Mouse (Mus musculus): Measurements from ENCODE around the gene Mybpc1. TPM values are rescaled to one million over a fixed set of nuclear protein-coding genes. Genes with fewer than 3 reads are reported as not detected.

The Mybpc1 gene
- 1.7 and 2.1 TPM in 2 replicates for polyA plus RNA-seq (2014; fragmentation: Nextera tagmentation; extraction: Ambion mirVana)

DNA sequence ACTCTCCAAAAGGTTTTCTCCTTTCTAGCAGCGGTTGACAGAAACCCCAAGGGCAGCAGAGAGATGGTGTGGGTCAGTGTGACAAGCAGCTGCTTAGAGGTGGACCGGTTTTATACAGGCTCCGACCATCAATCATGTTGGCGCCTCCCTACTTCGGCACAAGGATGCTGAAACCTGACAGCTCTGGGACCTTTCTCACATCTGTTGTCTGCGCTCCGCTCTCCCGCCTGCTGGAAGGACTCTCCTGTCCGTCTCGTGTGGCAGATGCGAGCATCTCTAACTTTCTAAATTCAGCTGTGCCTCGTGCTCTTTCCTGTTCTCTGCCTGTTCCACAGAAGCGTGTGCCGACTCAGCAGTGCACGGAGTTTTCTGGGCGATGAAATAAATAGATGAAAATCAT lies at the start of gene Mybpc1:
TSS of gene Mybpc1 (minus strand) at position 210 of the 400 bp plus-strand sequence.
- Histone ChIP-seq H3K27me3 (replicated peaks; ENCODE audit: control insufficient read depth, insufficient read depth, low read length) (no peaks in the 10 kb centered on the region), H3K36me3 (ENCODE audit: control insufficient read depth, insufficient read depth, low read length) (no peaks in the 10 kb centered on the region), H3K4me2 (ENCODE audit: low read length) (no peak within 1 kb of the TSS), H3K4me1 (replicated peaks; ENCODE audit: control insufficient read depth, insufficient read depth, low read length) (no peaks in the 10 kb centered on the region; the same call in 1 of the 2 replicates), H3K9me3 (ENCODE audit: control insufficient read depth, low read length) (no peaks in the 10 kb centered on the region), H3K27ac (ENCODE audit: low read depth) (no peak within 1 kb of the TSS), H3K9ac (ENCODE audit: low read length) (no peak within 1 kb of the TSS), H3K4me3 (ENCODE audit: low read depth, low read length) (no peak within 1 kb of the TSS)
- DNase-seq (ENCODE audit: low spot score): no peak
- no peak for ATAC-seq (replicated peaks; ENCODE audit: low FRiP score, low TSS enrichment, low read depth)
- WGBS: 27% methylated on average over 16 of the region's 16 CpGs

DNA sequence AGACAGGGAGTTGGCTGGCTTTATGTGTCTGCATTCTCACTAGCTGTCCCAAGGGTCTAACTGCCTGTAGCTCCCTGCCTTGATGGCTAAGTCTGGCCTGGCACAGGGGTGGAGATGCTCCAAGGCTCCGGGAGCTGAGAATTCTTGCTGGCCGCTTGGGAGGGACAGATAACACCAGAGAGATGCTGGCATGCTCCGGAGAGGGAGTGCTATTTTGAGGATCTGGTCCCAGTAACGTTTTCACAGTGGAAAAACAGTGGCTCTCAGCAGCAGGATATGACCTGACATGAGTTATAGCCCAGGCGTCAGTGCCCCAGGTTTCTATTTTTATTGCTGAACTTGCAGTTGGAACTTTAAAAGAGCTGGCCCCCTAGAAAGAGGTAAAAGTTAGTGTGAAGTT lies 40.5 kb upstream of the Mybpc1 start:
- Histone ChIP-seq H3K4me1 (replicated peaks; ENCODE audit: control insufficient read depth, insufficient read depth, low read length) (no peaks in the 10 kb centered on the region), H3K4me2 (ENCODE audit: low read length) (no peak overlapping the region), H3K9ac (ENCODE audit: low read length) (no peak overlapping the region), H3K9me3 (ENCODE audit: control insufficient read depth, low read length) (no peaks in the 10 kb centered on the region), H3K36me3 (ENCODE audit: control insufficient read depth, insufficient read depth, low read length) (no peaks in the 10 kb centered on the region), H3K27ac (ENCODE audit: low read depth) (no peak overlapping the region), H3K27me3 (replicated peaks; ENCODE audit: control insufficient read depth, insufficient read depth, low read length) (no peaks in the 10 kb centered on the region), H3K4me3 (ENCODE audit: low read depth, low read length) (no peak overlapping the region)
- 44% methylated on average over 5 of the region's 5 CpGs for WGBS
- DNase-seq (ENCODE audit: low spot score) (no peak), ATAC-seq (replicated peaks; ENCODE audit: low FRiP score, low TSS enrichment, low read depth) (no peak)

DNA sequence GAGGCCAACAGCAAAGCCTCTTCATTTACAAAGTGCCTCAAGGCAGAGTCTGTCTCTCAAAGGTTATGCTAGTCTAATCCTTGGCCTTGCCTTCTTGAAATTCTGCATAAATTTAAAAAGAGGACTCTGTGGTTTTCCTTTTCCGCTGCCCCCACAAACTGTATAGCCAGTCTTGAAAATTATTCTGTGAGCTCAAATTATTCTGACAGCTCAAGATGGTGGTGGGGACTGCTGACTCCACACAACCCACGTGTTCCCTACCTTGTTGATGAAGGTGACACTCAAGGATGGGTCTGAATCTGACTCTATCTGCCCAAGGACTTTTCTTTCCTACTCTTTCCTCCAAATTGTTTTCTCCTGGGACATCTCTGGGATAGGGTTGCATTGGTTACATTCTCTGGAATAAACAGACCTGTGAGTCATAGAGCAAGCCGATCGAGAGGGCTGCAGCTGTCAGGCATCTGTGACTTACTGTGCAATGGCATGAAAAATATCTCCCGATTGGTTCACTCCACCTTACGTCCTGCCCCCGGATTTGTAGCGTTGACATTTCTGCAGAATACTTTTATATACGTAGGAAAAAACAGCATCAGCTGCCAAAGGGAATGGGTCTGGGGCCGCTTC lies 26.5 kb upstream of the Mybpc1 start:
- Histone ChIP-seq H3K27ac (ENCODE audit: low read depth) (no peak overlapping the region), H3K4me1 (replicated peaks; ENCODE audit: control insufficient read depth, insufficient read depth, low read length) (no peaks in the 10 kb centered on the region), H3K36me3 (ENCODE audit: control insufficient read depth, insufficient read depth, low read length) (no peaks in the 10 kb centered on the region), H3K4me2 (ENCODE audit: low read length) (no peak overlapping the region), H3K27me3 (replicated peaks; ENCODE audit: control insufficient read depth, insufficient read depth, low read length) (no peaks in the 10 kb centered on the region), H3K9me3 (ENCODE audit: control insufficient read depth, low read length) (no peaks in the 10 kb centered on the region), H3K9ac (ENCODE audit: low read length) (no peak overlapping the region), H3K4me3 (ENCODE audit: low read depth, low read length) (no peak overlapping the region)
- WGBS: 62% methylated on average over 10 of the region's 10 CpGs
- ATAC-seq (replicated peaks; ENCODE audit: low FRiP score, low TSS enrichment, low read depth) (no peak), DNase-seq (ENCODE audit: low spot score) (no peak)

DNA sequence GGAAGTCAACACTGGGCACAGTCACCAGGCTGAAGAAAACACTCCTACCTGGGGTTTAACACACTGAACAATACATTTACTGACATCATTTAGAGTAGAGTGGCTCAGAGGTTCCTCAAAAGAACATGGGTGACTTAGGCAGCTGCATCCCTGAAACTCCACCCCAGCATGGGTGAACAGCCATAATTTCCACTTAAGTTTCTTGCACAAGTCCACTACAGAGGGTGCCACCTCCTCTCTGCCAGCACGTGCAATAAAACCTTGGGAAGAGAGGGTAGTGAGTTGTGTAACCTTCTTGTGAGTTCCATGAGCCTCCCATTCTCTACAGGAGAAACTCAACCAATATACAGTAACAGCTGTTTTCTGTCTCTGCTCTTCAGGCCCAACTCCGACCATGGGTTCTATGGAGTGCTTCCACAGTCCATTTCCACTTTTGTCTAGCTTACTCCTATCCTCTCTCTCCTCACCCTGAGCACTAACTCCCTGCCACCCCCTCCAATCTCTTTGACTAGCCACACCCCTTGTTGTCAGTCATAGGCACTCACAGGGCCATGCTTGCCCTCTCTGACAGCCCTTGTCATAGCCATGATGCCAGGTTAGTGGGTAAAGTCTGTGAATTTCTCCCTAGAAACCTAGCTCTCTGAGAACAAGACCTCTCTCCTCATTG lies 25.8 kb upstream of the Mybpc1 start:
- Histone ChIP-seq H3K4me2 (ENCODE audit: low read length) (no peak overlapping the region), H3K9ac (ENCODE audit: low read length) (no peak overlapping the region), H3K36me3 (ENCODE audit: control insufficient read depth, insufficient read depth, low read length) (no peaks in the 10 kb centered on the region), H3K4me1 (replicated peaks; ENCODE audit: control insufficient read depth, insufficient read depth, low read length) (no peaks in the 10 kb centered on the region), H3K4me3 (ENCODE audit: low read depth, low read length) (no peak overlapping the region), H3K27me3 (replicated peaks; ENCODE audit: control insufficient read depth, insufficient read depth, low read length) (no peaks in the 10 kb centered on the region), H3K27ac (ENCODE audit: low read depth) (no peak overlapping the region), H3K9me3 (ENCODE audit: control insufficient read depth, low read length) (no peaks in the 10 kb centered on the region)
- WGBS: 82% methylated on average over 2 of the region's 2 CpGs
- DNase-seq (ENCODE audit: low spot score) (no peak), ATAC-seq (replicated peaks; ENCODE audit: low FRiP score, low TSS enrichment, low read depth) (no peak)

DNA sequence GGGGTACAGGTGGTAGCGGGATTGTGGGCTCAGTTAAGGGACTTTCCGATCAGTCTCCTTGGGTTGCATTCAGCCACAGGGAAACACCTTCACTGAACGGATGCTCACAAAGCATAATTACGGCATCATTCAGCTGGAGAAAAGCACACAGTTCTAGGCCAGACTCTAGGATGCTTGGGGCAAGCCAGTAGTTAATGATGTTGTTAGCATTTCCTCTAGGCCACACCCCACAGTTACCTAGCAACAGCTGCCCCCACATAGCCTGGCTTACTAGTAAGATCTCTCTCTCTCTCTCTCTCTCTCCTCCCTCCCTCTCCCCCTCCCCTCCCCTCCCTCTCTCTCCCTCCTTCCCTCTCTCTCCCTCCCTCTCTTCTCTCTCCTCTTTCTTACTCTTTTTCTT lies 22.1 kb upstream of the Mybpc1 start:
- DNase-seq (ENCODE audit: low spot score): no peak
- no peaks in the 10 kb centered on the region for H3K9me3 ChIP-seq (ENCODE audit: control insufficient read depth, low read length)

DNA sequence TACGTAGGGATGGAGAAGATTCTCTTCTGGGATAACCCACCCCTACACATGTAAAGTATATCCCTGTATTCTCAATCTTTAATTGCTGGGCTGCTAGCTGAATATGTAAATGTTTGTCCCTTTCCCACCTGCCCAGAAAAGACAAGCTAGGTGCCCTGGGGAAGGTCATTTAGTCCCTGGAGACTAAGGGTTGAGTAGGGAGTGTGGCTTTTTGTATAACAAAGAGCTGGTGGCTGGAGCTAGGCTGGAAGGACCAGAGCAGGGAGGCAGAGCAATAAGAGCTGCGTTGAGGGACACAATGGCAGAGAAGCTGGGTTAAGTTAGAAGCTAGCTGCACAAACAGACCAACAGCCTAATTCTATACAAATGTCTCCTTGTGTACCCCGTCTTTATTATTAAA lies 21.2 kb upstream of the Mybpc1 start:
- no peaks in the 10 kb centered on the region for H3K36me3 ChIP-seq (ENCODE audit: control insufficient read depth, insufficient read depth, low read length)
- DNase-seq (ENCODE audit: low spot score) (no peak), ATAC-seq (replicated peaks; ENCODE audit: low FRiP score, low TSS enrichment, low read depth) (no peak)
- no peaks in the 10 kb centered on the region for H3K9me3 ChIP-seq (ENCODE audit: control insufficient read depth, low read length)
- H3K4me2 ChIP-seq (ENCODE audit: low read length): no peak overlapping the region
- H3K4me1 ChIP-seq (replicated peaks; ENCODE audit: control insufficient read depth, insufficient read depth, low read length): no peaks in the 10 kb centered on the region
- H3K27me3 ChIP-seq (replicated peaks; ENCODE audit: control insufficient read depth, insufficient read depth, low read length): no peaks in the 10 kb centered on the region
- WGBS: 71% methylated on average over 3 of the region's 3 CpGs
- no peak overlapping the region for H3K27ac ChIP-seq (ENCODE audit: low read depth)
- no peak overlapping the region for H3K4me3 ChIP-seq (ENCODE audit: low read depth, low read length)
- no peak overlapping the region for H3K9ac ChIP-seq (ENCODE audit: low read length)

More for the DNA sequence above, 22.1 kb upstream of the Mybpc1 start:
- Histone ChIP-seq H3K36me3 (ENCODE audit: control insufficient read depth, insufficient read depth, low read length) (no peaks in the 10 kb centered on the region), H3K4me1 (replicated peaks; ENCODE audit: control insufficient read depth, insufficient read depth, low read length) (no peaks in the 10 kb centered on the region), H3K4me2 (ENCODE audit: low read length) (no peak overlapping the region), H3K9ac (ENCODE audit: low read length) (no peak overlapping the region), H3K4me3 (ENCODE audit: low read depth, low read length) (no peak overlapping the region), H3K27me3 (replicated peaks; ENCODE audit: control insufficient read depth, insufficient read depth, low read length) (no peaks in the 10 kb centered on the region), H3K27ac (ENCODE audit: low read depth) (no peak overlapping the region)
- no peak for ATAC-seq (replicated peaks; ENCODE audit: low FRiP score, low TSS enrichment, low read depth)
- WGBS: 69% methylated on average over 4 of the region's 4 CpGs

DNA sequence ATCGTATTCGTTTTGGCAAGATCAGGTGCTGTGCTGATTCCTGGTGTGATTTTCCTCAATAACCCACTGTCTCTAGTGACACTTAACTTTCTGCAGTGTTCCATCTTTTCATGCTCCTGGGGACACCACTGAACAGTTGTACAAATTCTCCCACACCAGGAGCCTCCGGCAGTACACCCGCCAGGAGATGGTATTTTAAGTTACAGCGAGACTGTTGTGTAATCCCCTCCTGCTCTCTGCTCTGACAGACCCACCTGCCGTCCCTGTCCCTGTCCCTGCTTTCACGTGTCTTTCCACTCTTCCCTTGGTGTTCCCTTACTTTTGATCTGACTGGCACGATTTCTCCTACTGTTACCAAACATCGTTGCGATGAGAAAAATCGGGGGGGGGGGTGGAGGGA lies 19.3 kb upstream of the Mybpc1 start:
- H3K9ac ChIP-seq (ENCODE audit: low read length): no peak overlapping the region
- WGBS: 89% methylated on average over 11 of the region's 11 CpGs

DNA sequence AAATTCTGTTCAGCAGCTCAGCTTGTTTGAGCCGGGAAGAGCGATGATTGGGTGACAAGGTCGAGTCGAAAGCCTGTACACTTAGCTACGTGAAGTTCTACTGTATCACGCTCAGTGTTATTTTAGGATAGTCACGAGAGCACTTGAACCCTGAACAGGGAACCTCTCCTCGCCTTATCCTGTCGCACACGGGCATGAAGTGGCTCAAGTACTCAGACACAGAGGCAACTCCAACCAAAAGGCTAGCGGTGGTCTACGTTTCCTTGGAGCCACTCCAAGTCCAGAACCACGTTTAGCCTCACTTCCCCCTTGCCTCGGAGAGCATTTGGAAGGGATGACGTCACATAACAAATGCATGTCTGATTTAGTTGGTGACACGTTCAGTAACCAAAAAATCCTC lies 17.7 kb upstream of the Mybpc1 start:
- DNase-seq (ENCODE audit: low spot score) (no peak), ATAC-seq (replicated peaks; ENCODE audit: low FRiP score, low TSS enrichment, low read depth) (no peak)
- H3K4me2 ChIP-seq (ENCODE audit: low read length): no peak overlapping the region
- H3K36me3 ChIP-seq (ENCODE audit: control insufficient read depth, insufficient read depth, low read length): no peaks in the 10 kb centered on the region
- H3K27ac ChIP-seq (ENCODE audit: low read depth): no peak overlapping the region
- H3K9me3 ChIP-seq (ENCODE audit: control insufficient read depth, low read length): no peaks in the 10 kb centered on the region
- 85% methylated on average over 16 of the region's 16 CpGs for WGBS
- no peak overlapping the region for H3K9ac ChIP-seq (ENCODE audit: low read length)
- H3K4me1 ChIP-seq (replicated peaks; ENCODE audit: control insufficient read depth, insufficient read depth, low read length): no peaks in the 10 kb centered on the region
- no peaks in the 10 kb centered on the region for H3K27me3 ChIP-seq (replicated peaks; ENCODE audit: control insufficient read depth, insufficient read depth, low read length)
- no peak overlapping the region for H3K4me3 ChIP-seq (ENCODE audit: low read depth, low read length)

More for the DNA sequence above, 19.3 kb upstream of the Mybpc1 start:
- DNase-seq (ENCODE audit: low spot score) (no peak), ATAC-seq (replicated peaks; ENCODE audit: low FRiP score, low TSS enrichment, low read depth) (no peak)
- Histone ChIP-seq H3K36me3 (ENCODE audit: control insufficient read depth, insufficient read depth, low read length) (no peaks in the 10 kb centered on the region), H3K27ac (ENCODE audit: low read depth) (no peak overlapping the region), H3K4me1 (replicated peaks; ENCODE audit: control insufficient read depth, insufficient read depth, low read length) (no peaks in the 10 kb centered on the region), H3K27me3 (replicated peaks; ENCODE audit: control insufficient read depth, insufficient read depth, low read length) (no peaks in the 10 kb centered on the region), H3K4me2 (ENCODE audit: low read length) (no peak overlapping the region), H3K4me3 (ENCODE audit: low read depth, low read length) (no peak overlapping the region), H3K9me3 (ENCODE audit: control insufficient read depth, low read length) (no peaks in the 10 kb centered on the region)

DNA sequence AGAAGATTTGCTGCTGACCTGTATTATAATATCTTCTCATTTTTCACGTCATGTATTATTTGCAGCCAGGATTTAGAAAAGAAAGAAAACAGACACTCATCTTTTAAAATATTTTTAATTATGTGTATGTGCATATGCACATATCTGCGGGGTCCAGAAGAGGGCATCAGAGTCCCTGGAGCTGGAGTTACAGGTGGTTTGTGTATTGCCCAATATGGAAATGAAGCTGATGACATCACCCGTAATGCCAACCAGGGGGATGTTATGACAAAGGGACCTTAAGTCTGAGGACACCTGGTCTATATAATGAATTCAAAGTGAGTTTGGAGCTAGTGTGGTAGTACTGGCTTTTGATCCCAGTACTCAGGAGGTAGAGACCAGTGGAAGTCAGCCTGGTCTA lies 15.9 kb upstream of the Mybpc1 start:
- no peak overlapping the region for H3K4me3 ChIP-seq (ENCODE audit: low read depth, low read length)
- no peak for ATAC-seq (replicated peaks; ENCODE audit: low FRiP score, low TSS enrichment, low read depth)
- no peak overlapping the region for H3K27ac ChIP-seq (ENCODE audit: low read depth)
- DNase-seq (ENCODE audit: low spot score): no peak
- WGBS: 97% methylated on average over 3 of the region's 3 CpGs
- H3K36me3 ChIP-seq (ENCODE audit: control insufficient read depth, insufficient read depth, low read length): no peaks in the 10 kb centered on the region
- H3K9ac ChIP-seq (ENCODE audit: low read length): no peak overlapping the region
- no peaks in the 10 kb centered on the region for H3K4me1 ChIP-seq (replicated peaks; ENCODE audit: control insufficient read depth, insufficient read depth, low read length)
- no peaks in the 10 kb centered on the region for H3K27me3 ChIP-seq (replicated peaks; ENCODE audit: control insufficient read depth, insufficient read depth, low read length)
- H3K9me3 ChIP-seq (ENCODE audit: control insufficient read depth, low read length): no peaks in the 10 kb centered on the region
- H3K4me2 ChIP-seq (ENCODE audit: low read length): no peak overlapping the region
